Mouse (Mus musculus) kidney, adult 2 months (tissue): ENCODE data around the gene Afdn.

Experiments used
- CTCF ChIP-seq: fragments of 200-500 bp; conservative IDR thresholded peaks from 2 replicates; pipeline ENCODE4 v1.5.1; 2011; ENCODE audit warnings: low read depth, mild to moderate bottlenecking, control low read depth, low read length, moderate library complexity, mixed read lengths; ENCODE audit not compliant: insufficient read depth, insufficient read length
- POLR2A ChIP-seq: fragments of 200-500 bp; IDR thresholded peaks from one replicate; pipeline ENCODE4 v1.6.1; 2011; ENCODE audit warnings: low read depth, low read length, control low read depth

GRCm38 (mm10) chr17:13865340-13865739 lies 105.0 kb downstream of the Afdn start:
- TF ChIP-seq CTCF, result no peak
- no peak for TF ChIP-seq POLR2A
